Mouse (Mus musculus) naive thymus-derived CD4-positive, alpha-beta T cell, adult 2 months (primary cell): ENCODE data around the gene Cdpf1.
A peak's percentile ranks its signal among the peaks of the same experiment; 100 is the strongest.
"Not testable (repeated sequence)": the region's sequence is repeated elsewhere in the genome, so short reads cannot be mapped to it uniquely, and the experiment has no call there.

Experiments used
- DNase-seq: peaks from one replicate; pipeline ENCODE4 v3.0.0-alpha.2; 2011; ENCODE audit warnings: low read depth

The Cdpf1 gene

GRCm38 (mm10) chr15:85808434-85808833 is 3.1 kb downstream of the Cdpf1 start:
- no peak for DNase-seq

DNA sequence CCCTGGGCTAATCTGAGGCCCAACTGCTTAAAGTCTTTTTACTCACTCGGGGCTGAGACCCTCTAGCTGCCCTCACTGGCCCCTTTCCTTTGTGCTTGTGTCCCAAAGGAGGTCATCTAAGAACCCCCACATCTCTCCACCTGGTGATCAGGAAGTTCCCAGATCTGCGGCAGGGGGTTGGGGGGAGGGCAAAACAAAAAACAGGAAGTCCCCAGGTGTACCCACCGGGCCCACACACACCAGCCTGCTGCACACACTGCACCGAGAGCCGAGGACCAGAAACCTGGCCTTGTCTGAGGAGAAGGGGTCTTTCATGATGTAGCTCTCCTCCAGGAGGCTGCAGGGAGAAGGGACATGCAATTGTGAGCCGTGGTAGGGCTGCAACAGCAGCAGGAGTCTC is 3.5 kb downstream of the Cdpf1 start:
- DNase-seq = no peak

GRCm38 (mm10) chr15:85807404-85807803 is 4.1 kb downstream of the Cdpf1 start:
- no peak for DNase-seq

DNA sequence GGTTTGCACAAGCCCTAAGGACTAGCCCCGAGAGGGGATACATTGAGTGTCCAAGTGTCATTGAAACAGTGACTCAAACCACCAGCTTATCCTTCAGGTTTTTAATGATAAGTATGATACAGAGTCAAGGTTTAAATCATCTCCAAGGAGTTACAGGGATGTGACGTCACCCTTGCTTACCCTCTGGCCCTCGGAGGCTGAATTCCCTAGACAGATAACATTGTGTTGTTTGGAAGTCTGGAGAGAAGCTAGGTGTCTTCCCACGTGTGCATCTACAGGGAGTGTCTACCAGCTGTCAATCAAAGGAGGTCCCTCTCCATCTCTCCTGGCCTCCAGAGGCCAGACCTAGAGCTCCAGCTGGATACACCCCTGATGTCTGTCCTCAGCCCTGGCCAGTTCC is 4.6 kb downstream of the Cdpf1 start:
- DNase-seq = no peak

DNA sequence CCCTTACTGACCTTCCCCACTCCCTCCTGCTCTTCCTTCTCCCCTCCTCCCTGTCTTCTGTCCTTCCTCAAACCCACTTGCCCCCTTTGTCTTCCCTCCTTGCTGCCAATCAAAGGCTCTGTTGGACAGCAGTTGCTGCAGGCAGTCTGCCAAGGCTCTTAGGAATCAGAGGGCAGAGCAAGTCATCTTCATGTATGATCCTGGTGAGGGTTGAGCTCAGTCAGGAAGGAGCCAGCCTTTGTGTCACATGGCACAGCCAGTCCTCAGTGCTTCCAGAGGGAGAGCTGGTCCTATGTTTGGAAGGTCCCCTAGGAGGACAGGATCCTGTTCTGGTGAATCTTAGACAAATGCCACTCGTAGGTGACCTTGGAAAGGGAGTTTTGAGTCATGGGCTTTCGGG is 8.6 kb downstream of the Cdpf1 start:
- DNase-seq = no peak

- DNase-seq = no peak
These were observed 12.8 kb downstream of the Cdpf1 start for GRCm38 (mm10) chr15:85798676-85799075.

DNA sequence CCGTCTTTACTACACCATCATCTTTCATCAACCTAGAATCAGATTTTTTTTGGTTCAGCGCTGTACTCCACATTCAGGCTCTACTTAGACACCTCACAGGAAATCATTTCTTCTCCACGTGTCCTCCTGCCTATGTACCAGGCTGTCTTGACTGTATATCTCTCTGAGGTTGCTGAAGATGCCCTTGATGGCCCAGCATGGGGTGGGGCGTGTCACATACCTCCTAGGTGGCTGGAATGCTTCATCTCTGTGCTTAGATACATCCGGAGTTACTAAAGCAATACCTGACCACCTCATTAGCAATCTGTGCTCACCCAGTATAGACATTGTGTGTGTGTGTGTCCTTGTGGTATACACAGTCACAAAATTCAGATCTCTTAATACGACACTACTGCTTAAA is 16.0 kb downstream of the Cdpf1 start:
- no peak for DNase-seq

DNA sequence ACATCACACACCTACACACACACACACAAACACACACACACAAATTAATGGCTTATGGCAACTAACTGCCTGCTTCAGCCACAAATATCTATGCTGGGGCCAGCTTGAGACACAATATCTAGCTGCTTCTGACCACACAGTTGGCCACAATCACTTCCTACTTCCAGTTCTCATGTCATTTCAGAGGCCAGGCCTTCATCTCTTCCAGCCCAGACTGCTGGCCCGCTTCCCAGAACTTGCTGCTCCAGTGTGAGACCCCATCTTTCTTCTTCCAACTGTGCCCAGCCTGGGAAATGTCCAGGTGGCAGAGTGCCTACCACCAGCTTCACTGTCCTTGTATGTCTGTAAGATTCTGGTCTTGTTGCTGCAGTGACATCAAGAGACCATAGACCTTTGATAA is 18.7 kb downstream of the Cdpf1 start:
- DNase-seq = no peak

- no peak for DNase-seq
These were observed 20.0 kb downstream of the Cdpf1 start for GRCm38 (mm10) chr15:85791449-85791848.

GRCm38 (mm10) chr15:85788633-85789032 is 22.9 kb downstream of the Cdpf1 start:
- DNase-seq = no peak

DNA sequence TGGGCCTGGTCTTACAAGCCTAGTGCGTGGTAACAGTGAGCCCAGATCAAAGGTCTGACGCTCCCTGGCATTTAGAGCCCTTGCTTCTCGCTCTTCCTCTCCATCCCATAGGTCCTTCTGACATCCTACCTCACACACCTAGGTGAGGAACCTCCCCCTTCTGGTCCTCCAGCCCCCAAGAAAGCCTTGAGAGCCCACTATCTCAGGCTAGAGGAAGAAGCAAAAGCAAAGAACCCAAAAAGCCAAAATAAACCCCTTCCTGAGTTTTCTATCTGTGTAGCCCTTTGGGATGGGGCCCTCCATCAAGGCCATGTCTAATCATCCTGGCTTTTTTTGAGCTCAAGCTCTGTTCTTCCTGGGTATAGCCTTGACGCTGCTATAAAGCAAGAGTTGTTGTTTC is 23.4 kb downstream of the Cdpf1 start:
- DNase-seq = no peak

- DNase-seq = no peak
These were observed 24.0 kb downstream of the Cdpf1 start for GRCm38 (mm10) chr15:85787482-85787881.

DNA sequence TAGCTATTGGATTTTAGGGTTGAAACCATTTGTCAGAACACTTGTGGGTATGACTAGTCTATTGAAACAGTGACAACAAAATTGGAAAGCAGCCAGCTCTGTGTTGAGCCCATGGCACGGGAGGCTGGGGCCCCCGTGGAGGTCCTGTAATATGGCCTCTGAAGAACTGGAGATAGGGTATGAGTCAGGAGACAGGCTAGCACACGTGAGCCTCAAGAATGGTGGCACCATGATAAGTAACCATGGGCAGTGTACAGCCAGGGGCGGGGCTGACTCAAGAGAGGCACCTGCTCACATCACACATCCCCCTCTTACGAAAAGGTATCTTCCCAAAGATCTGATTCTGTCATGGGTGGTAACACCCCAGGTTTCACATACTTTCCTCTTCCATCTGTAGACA is 24.8 kb downstream of the Cdpf1 start:
- no peak for DNase-seq

DNA sequence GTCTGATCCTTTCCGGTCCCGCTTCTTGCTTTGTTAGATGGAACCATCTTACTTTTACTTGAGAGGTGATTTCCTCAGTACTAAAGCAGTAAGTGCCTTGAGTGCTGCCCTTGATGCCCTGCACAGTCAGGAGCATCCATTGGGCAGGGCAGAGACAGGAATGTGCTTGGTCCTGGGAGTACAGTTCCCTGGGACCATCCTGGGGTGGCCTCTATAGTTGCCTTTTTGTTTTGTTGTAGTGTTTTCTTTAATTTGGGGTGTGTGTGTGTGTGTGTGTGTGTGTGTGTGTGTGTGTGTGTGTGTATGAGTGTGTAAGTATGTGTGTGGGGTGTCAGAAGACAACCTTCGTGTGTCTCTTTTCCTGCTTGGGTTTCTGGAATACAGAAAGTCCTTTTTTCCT is 27.2 kb downstream of the Cdpf1 start:
- DNase-seq = no peak

GRCm38 (mm10) chr15:85783146-85783545 is 28.4 kb downstream of the Cdpf1 start:
- DNase-seq = peak; percentile 8

- DNase-seq = not testable (repeated sequence)
These were observed 32.6 kb downstream of the Cdpf1 start for GRCm38 (mm10) chr15:85778891-85779290.

DNA sequence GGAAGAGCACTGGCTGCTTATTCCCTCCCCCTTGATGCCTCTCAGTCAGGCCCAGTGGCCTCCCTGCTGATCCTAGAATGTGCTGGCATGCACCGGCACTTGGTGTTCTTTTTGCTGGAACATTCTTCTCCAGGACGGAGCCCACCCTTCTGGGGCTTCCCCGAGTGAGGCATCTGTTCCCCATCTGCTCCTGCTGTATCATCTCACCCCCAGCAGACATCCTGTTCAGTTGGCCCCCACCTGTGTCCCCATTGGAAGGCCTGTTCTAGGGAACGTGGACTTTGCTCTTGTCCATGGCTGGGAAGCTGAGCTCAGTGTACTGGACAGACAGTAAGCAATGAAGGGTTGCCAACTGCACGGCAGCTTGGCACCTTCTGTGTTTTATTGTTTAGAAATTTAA is 34.7 kb downstream of the Cdpf1 start:
- no peak for DNase-seq

GRCm38 (mm10) chr15:85776241-85776640 is 35.3 kb downstream of the Cdpf1 start:
- DNase-seq = no peak

- no peak for DNase-seq
These were observed 36.5 kb downstream of the Cdpf1 start for GRCm38 (mm10) chr15:85775001-85775400.

DNA sequence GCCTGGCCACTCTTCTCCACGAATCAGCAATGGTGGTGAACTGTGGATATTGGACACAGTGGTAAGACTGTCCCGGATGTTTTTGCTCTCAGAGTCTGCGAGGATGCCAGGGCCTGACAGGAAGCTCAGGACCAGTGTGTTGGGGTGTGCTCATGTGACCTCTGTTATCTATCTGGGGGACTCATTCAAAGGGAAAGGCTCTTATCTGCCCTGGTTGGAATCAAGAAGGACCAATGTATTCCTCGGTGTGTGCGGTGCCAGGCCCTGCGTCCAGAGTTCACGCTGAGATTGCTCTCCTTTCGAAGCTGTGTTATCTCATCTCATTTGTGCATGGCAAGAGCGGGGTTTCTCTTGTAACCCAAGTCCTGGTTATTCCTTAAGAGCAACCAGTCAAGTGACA is 37.1 kb downstream of the Cdpf1 start:
- DNase-seq = no peak

GRCm38 (mm10) chr15:85772146-85772740 is 39.3 kb downstream of the Cdpf1 start:
- no peak for DNase-seq

- no peak for DNase-seq
These were observed 40.0 kb downstream of the Cdpf1 start for GRCm38 (mm10) chr15:85771306-85772121.

GRCm38 (mm10) chr15:85768991-85769390 is 42.5 kb downstream of the Cdpf1 start:
- DNase-seq = no peak

DNA sequence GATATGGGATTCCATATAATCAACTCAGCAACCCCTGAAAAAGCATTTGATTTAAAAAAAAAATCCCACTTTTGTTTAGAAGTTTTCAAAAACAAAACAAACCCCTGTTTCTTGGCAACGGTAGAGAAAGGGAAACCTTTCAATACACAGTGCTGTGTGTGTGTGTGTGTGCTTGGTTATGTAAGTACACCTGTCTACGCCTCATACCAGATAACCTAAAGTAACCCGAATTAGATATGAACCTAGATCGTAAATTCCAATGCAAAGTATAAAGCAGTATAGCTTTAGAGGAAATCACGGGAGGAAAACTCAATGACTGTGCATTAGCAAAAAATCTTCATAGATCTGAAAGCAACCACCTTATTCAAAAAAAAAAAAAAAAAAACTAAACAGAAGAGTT is 44.8 kb downstream of the Cdpf1 start:
- no peak for DNase-seq
